Mouse (Mus musculus) bone marrow, adult 2 months (tissue): ENCODE measurements at regions not wholly inside any gene's neighbourhood (a gene's known extent, or its start where the extent isn't known, plus 50 kb on each side); places are given as distances from the start of the nearest gene placed in this dataset.

Source experiments
- H3K27ac ChIP-seq: fragments of 200-500 bp; 2 replicates; pipeline ENCODE4 v1.5.1; 2012; ENCODE audit warnings: low read depth, mild to moderate bottlenecking, control low read depth, inconsistent platforms, low read length; ENCODE audit not compliant: control insufficient read depth, poor library complexity, insufficient read depth
- H3K4me1 ChIP-seq: fragments of 200-500 bp; 2 replicates; pipeline ENCODE4 v1.6.1; 2011; ENCODE audit warnings: low read length; ENCODE audit not compliant: control insufficient read depth, insufficient read depth
- H3K4me3 ChIP-seq: fragments of 200-500 bp; replicated peaks from 2 replicates; pipeline ENCODE3; 2011; ENCODE audit warnings: mild to moderate bottlenecking, low read depth, low read length, control low read depth; ENCODE audit not compliant: control insufficient read depth
- CTCF ChIP-seq: fragments of 200-500 bp; IDR thresholded peaks from 2 replicates; pipeline ENCODE4 v1.5.1; 2011; ENCODE audit warnings: low read length, control low read depth; ENCODE audit not compliant: control insufficient read depth, insufficient read depth
- POLR2A ChIP-seq: fragments of 200-500 bp; IDR thresholded peaks from 2 replicates; pipeline ENCODE4 v1.6.1; 2011; ENCODE audit warnings: low read depth, mild to moderate bottlenecking, control low read depth, low read length, borderline replicate concordance; ENCODE audit not compliant: control insufficient read depth
- WGBS: fragments of 180-500 bp; shearing (Covaris S2); methylation state at CpG from one replicate; pipeline ENCODE4 v1.1.7; 2018; 5-methylcytosine and 5-hydroxymethylcytosine counted together

- H3K4me1 ChIP-seq: 0 out of 2 replicates have a peak, but pooled peaks cover 1% of the 10 kb centered on the region
- H3K27ac ChIP-seq: peak overlapping the region; percentile 74
- H3K4me3 ChIP-seq: peak overlapping the region; percentile 23
- 10% methylated on average over 7 of the region's 7 CpGs for WGBS
- no peak for TF ChIP-seq POLR2A
- TF ChIP-seq CTCF: no peak
These were observed 1176.1 kb downstream of the 4930447A16Rik start for GRCm38 (mm10) chr15:38601436-38601835.

GRCm38 (mm10) chr15:38602187-38602870 lies 1177.0 kb downstream of the 4930447A16Rik start:
- no peak for TF ChIP-seq CTCF
- TF ChIP-seq POLR2A: no peak
- H3K27ac ChIP-seq: peak overlapping the region; percentile 74; the same call in 1 of the 2 replicates
- H3K4me1 ChIP-seq: peaks cover 1% of the 10 kb centered on the region; the same call in 1 of the 2 replicates
- H3K4me3 ChIP-seq: peak overlapping the region; percentile 59
- WGBS: 9% methylated on average over 12 of the region's 12 CpGs

- 87% methylated on average over 5 of the region's 5 CpGs for whole genome bisulfite sequencing
- H3K4me3 ChIP-seq: no peak overlapping the region
- TF ChIP-seq POLR2A: no peak
- no peak for TF ChIP-seq CTCF
- H3K4me1 ChIP-seq: peaks cover 1% of the 10 kb centered on the region; the same call in 1 of the 2 replicates
- no peak overlapping the region for H3K27ac ChIP-seq
These were observed 1178.6 kb downstream of the 4930447A16Rik start for GRCm38 (mm10) chr15:38603918-38604317.

- TF ChIP-seq CTCF (peak; percentile 78), POLR2A (no peak)
- Histone ChIP-seq H3K4me3 (no peak overlapping the region), H3K4me1 (peaks cover 2% of the 10 kb centered on the region), H3K27ac (no peak overlapping the region)
- WGBS: 30% methylated on average over 2 of the region's 2 CpGs
These were observed 1182.0 kb downstream of the 4930447A16Rik start for GRCm38 (mm10) chr15:38607368-38607767.

GRCm38 (mm10) chr15:38608207-38608870 lies 1183.0 kb downstream of the 4930447A16Rik start:
- Histone ChIP-seq H3K27ac (no peak overlapping the region), H3K4me1 (peaks cover 2% of the 10 kb centered on the region), H3K4me3 (no peak overlapping the region)
- 76% methylated on average over 6 of the region's 6 CpGs for WGBS
- no peak for TF ChIP-seq CTCF
- no peak for TF ChIP-seq POLR2A

GRCm38 (mm10) chr15:38609522-38609921 lies 1184.2 kb downstream of the 4930447A16Rik start:
- H3K27ac ChIP-seq: no peak overlapping the region
- H3K4me3 ChIP-seq: no peak overlapping the region
- peaks cover 2% of the 10 kb centered on the region for H3K4me1 ChIP-seq
- WGBS: 85% methylated on average over 4 of the region's 4 CpGs
- TF ChIP-seq CTCF (no peak), POLR2A (no peak)
